Mouse (Mus musculus): Measurements from ENCODE around the gene Gm20388.

Gm20388 gene

GRCm38 (mm10) chr8:121551065-121551985 lies 1640.7 kb downstream of the Gm20388 start:
- DNase-seq: no peak

- DNase-seq: no peak
These were observed 1641.9 kb downstream of the Gm20388 start for GRCm38 (mm10) chr8:121552506-121552905.

- DNase-seq: no peak
These were observed 1643.3 kb downstream of the Gm20388 start for GRCm38 (mm10) chr8:121553831-121554475.

GRCm38 (mm10) chr8:121557746-121558145 lies 1647.1 kb downstream of the Gm20388 start:
- DNase-seq: no peak

GRCm38 (mm10) chr8:121558538-121558937 lies 1647.9 kb downstream of the Gm20388 start:
- no peak for DNase-seq

GRCm38 (mm10) chr8:121559801-121560200 lies 1649.2 kb downstream of the Gm20388 start:
- no peak for DNase-seq

GRCm38 (mm10) chr8:121560432-121561100 lies 1649.9 kb downstream of the Gm20388 start:
- no peak for DNase-seq

GRCm38 (mm10) chr8:121561636-121562345 lies 1651.2 kb downstream of the Gm20388 start:
- DNase-seq: no peak

GRCm38 (mm10) chr8:121562941-121563351 lies 1652.3 kb downstream of the Gm20388 start:
- no peak for DNase-seq

GRCm38 (mm10) chr8:121563701-121564100 lies 1653.1 kb downstream of the Gm20388 start:
- no peak for DNase-seq

GRCm38 (mm10) chr8:121568321-121568720 lies 1657.7 kb downstream of the Gm20388 start:
- no peak for DNase-seq

- DNase-seq: peak; percentile 49
These were observed 1659.7 kb downstream of the Gm20388 start for GRCm38 (mm10) chr8:121570335-121570734.

- DNase-seq: no peak
These were observed 1660.2 kb downstream of the Gm20388 start for GRCm38 (mm10) chr8:121570801-121571200.

- no peak for DNase-seq
These were observed 1661.5 kb downstream of the Gm20388 start for GRCm38 (mm10) chr8:121572121-121572520.

- DNase-seq: peak; percentile 70
These were observed 1662.6 kb downstream of the Gm20388 start for GRCm38 (mm10) chr8:121573275-121573674.

- DNase-seq: no peak
These were observed 1665.0 kb downstream of the Gm20388 start for GRCm38 (mm10) chr8:121575661-121576060.

- no peak for DNase-seq
These were observed 1667.4 kb downstream of the Gm20388 start for GRCm38 (mm10) chr8:121577751-121578675.

GRCm38 (mm10) chr8:121578676-121579451 lies 1668.2 kb downstream of the Gm20388 start, which contains the start of gene Fbxo31:
Fbxo31 (minus strand) TSS chr8:121578806.
- DNase-seq: peak; percentile 98

GRCm38 (mm10) chr8:121580465-121580864 lies 1669.8 kb downstream of the Gm20388 start:
- no peak for DNase-seq

- DNase-seq: no peak
These were observed 1673.0 kb downstream of the Gm20388 start for GRCm38 (mm10) chr8:121583653-121584052.

- no peak for DNase-seq
These were observed 1674.1 kb downstream of the Gm20388 start for GRCm38 (mm10) chr8:121584730-121585129.

Measured in liver (tissue).